Mouse (Mus musculus) central nervous system, embryonic 11.5 days (tissue): Measurements from ENCODE around the gene Gm29106. TPM values are rescaled to one million over a fixed set of nuclear protein-coding genes. Genes with fewer than 3 reads are reported as not detected.

ENCODE experiments used
- polyA plus RNA-seq: library from polyadenylated mRNA; depleted of rRNA; stranded (reverse); fragments of >200 nt; gene quantifications from 2 replicates; pipeline ENCODE4 v1.2.3, GENCODE M21; 2012; rRNA removed

The Gm29106 gene
- polyA plus RNA-seq: not detected in 2 replicates

DNA sequence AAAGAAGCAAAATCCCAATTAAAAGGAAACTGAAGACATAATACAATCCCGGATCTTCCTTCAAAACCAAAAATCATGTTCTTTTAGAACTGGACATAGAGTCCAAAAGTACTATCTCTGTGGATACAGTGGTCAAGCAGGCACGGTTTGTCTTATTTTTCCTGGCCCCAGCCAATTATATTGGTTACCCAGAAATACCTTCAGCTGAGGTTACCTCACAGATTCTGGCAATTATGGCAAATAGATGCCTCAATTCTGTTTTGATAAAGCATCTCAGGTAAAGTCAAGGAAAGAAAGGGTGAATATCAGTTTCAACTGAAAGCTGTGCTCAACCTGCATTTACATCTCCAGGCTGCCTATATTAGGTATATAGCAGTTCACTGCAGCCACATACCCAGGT, at the start of gene Gm29106:
Gene Gm29106 (plus strand): TSS at position 301 of the 400 bp plus-strand sequence.

Other genes starting within 250 kb of the Gm29106 start
- gene Gm28168, start 248.5 kb upstream of the Gm29106 start, polyA plus RNA-seq: not detected in 2 replicates
- gene Gm7145, start 210.6 kb upstream of the Gm29106 start, polyA plus RNA-seq: not detected in 2 replicates
- gene Tsn, start 135.2 kb downstream of the Gm29106 start, polyA plus RNA-seq: 163 and 169 TPM in 2 replicates
- gene Nifk, start 145.3 kb downstream of the Gm29106 start, polyA plus RNA-seq: 57.7 and 74.1 TPM in 2 replicates
- gene Clasp1, start 212.5 kb downstream of the Gm29106 start, polyA plus RNA-seq: 79.3 and 80.4 TPM in 2 replicates